Mouse (Mus musculus): Measurements from ENCODE around the gene Mrfap1. TPM values are rescaled to one million over a fixed set of nuclear protein-coding genes. Genes with fewer than 3 reads are reported as not detected.

The Mrfap1 gene
- total and polyA plus RNA-seq, 3 experiments: 211 to 317 (median 312) TPM

- TF ChIP-seq CTCF (conservative IDR thresholded peaks at IDR 0.05 in 1 of 2, IDR thresholded peaks at IDR 0.05 in 1 of 2; ENCODE audit: low read depth in 2 of 2, low read length in 2 of 2): peak; percentile 91 to 100
Measured at GRCm38 (mm10) chr5:36829913-36830879, 33.6 kb upstream of the Mrfap1 start, which contains the start of gene Man2b2 (continued).

- TF ChIP-seq E2F4 (IDR thresholded peaks at IDR 0.05; ENCODE audit: insufficient replicate concordance, low read depth, low read length) (no peak), USF1 (IDR thresholded peaks at IDR 0.05; ENCODE audit: low read depth, low read length) (no peak), SMC3 (IDR thresholded peaks at IDR 0.05; ENCODE audit: low read depth, low read length) (no peak), UBTF (IDR thresholded peaks at IDR 0.05; ENCODE audit: low read depth, low read length) (no peak), CHD1 (IDR thresholded peaks at IDR 0.05; ENCODE audit: low read depth, low read length) (no peak), ZC3H11A (IDR thresholded peaks at IDR 0.05; ENCODE audit: low read depth, low read length) (no peak), ZMIZ1 (IDR thresholded peaks at IDR 0.05; ENCODE audit: low read depth, low read length) (no peak), NRF1 (IDR thresholded peaks at IDR 0.05; ENCODE audit: low read depth, low read length) (no peak), MYC (IDR thresholded peaks at IDR 0.05; ENCODE audit: low read depth, low read length) (no peak)
Measured at GRCm38 (mm10) chr5:36829098-36829497, 32.5 kb upstream of the Mrfap1 start.

GRCm38 (mm10) chr5:36822907-36823306 is 26.3 kb upstream of the Mrfap1 start:
- Histone ChIP-seq H3K9me3 (replicated peaks; ENCODE audit: low read length) (no peaks in the 10 kb centered on the region), H3K4me3 (replicated peaks in 1 of 3; ENCODE audit: low read depth in 2 of 3, low read length in 2 of 3, poor library complexity in 1 of 3) (no peak overlapping the region), H3K9ac (ENCODE audit: insufficient read depth, low read depth) (no peak overlapping the region), H3K27me3 (replicated peaks) (no peaks in the 10 kb centered on the region), H3K79me2 (replicated peaks; ENCODE audit: control insufficient read depth, extremely low read depth, insufficient read depth, poor library complexity, severe bottlenecking) (no peaks in the 10 kb centered on the region), H3K36me3 (replicated peaks in 1 of 2; ENCODE audit: control insufficient read depth in 1 of 2, insufficient read depth in 1 of 2, low read length in 1 of 2) (peaks cover 91 to 99% of the 10 kb centered on the region in 2 experiments), H3K27ac (ENCODE audit: insufficient read depth, low read depth) (no peak overlapping the region), H3K4me1 (ENCODE audit: control insufficient read depth in 1 of 2, insufficient read depth in 2 of 2) (no peaks in the 10 kb centered on the region), H3K4me2 (ENCODE audit: insufficient read depth, low read depth, poor library complexity, severe bottlenecking) (no peak overlapping the region)
- in situ Hi-C loops (cut with MboI; ENCODE audit: low pct_ligation_motif_present, low pct_unique_long_range_greater_than_20kb, low sequenced_read_pairs) (no loop called here), dilution Hi-C loops (cut with MboI; ENCODE audit: extremely low pct_ligation_motif_present, extremely low pct_unique_long_range_greater_than_20kb, low sequenced_read_pairs) (no loop called here)
- TF ChIP-seq CHD1 (IDR thresholded peaks at IDR 0.05; ENCODE audit: low read depth, low read length) (no peak), UBTF (IDR thresholded peaks at IDR 0.05; ENCODE audit: low read depth, low read length) (no peak), NRF1 (IDR thresholded peaks at IDR 0.05; ENCODE audit: low read depth, low read length) (no peak), CHD2 (IDR thresholded peaks at IDR 0.05; ENCODE audit: low read length) (no peak), HCFC1 (IDR thresholded peaks at IDR 0.05; ENCODE audit: low read depth, low read length) (no peak), TBP (conservative IDR thresholded peaks at IDR 0.05; ENCODE audit: low read depth, low read length) (no peak), SIN3A (IDR thresholded peaks at IDR 0.05; ENCODE audit: low read length) (no peak), BHLHE40 (IDR thresholded peaks at IDR 0.05; ENCODE audit: low read depth, low read length) (no peak), MYC (IDR thresholded peaks at IDR 0.05; ENCODE audit: low read depth, low read length) (no peak), RAD21 (IDR thresholded peaks at IDR 0.05; ENCODE audit: low read depth, low read length) (no peak), MAZ (IDR thresholded peaks at IDR 0.05; ENCODE audit: low read depth, low read length) (no peak), RCOR1 (conservative IDR thresholded peaks at IDR 0.05; ENCODE audit: low read depth, low read length) (no peak), E2F4 (IDR thresholded peaks at IDR 0.05; ENCODE audit: insufficient replicate concordance, low read depth, low read length) (no peak), CTCF (conservative IDR thresholded peaks at IDR 0.05 in 1 of 2, IDR thresholded peaks at IDR 0.05 in 1 of 2; ENCODE audit: low read depth in 2 of 2, low read length in 2 of 2) (no peak), TCF12 (IDR thresholded peaks at IDR 0.05; ENCODE audit: low read depth, low read length) (no peak), USF2 (conservative IDR thresholded peaks at IDR 0.05; ENCODE audit: low read depth, low read length) (no peak), NELFE (IDR thresholded peaks at IDR 0.05; ENCODE audit: low read depth, low read length) (no peak), MAX (IDR thresholded peaks at IDR 0.05; ENCODE audit: low read length) (no peak), ETS1 (conservative IDR thresholded peaks at IDR 0.05; ENCODE audit: low read depth, low read length) (no peak)
- DNase-seq (ENCODE audit: extremely low read depth): no peak

More at GRCm38 (mm10) chr5:36829098-36829497, 32.5 kb upstream of the Mrfap1 start:
- H3K9me3 ChIP-seq (replicated peaks; ENCODE audit: low read length): no peaks in the 10 kb centered on the region
- no peak overlapping the region for H3K4me2 ChIP-seq (ENCODE audit: insufficient read depth, low read depth, poor library complexity, severe bottlenecking)
- in situ Hi-C loops (cut with MboI; ENCODE audit: low pct_ligation_motif_present, low pct_unique_long_range_greater_than_20kb, low sequenced_read_pairs) (no loop called here), dilution Hi-C loops (cut with MboI; ENCODE audit: extremely low pct_ligation_motif_present, extremely low pct_unique_long_range_greater_than_20kb, low sequenced_read_pairs) (no loop called here)
- DNase-seq (ENCODE audit: extremely low read depth): no peak
- peaks cover 28% of the 10 kb centered on the region for H3K27me3 ChIP-seq (replicated peaks)
- H3K4me1 ChIP-seq (ENCODE audit: control insufficient read depth in 1 of 2, insufficient read depth in 2 of 2): peaks cover 6 to 20% of the 10 kb centered on the region in 2 experiments
- H3K9ac ChIP-seq (ENCODE audit: insufficient read depth, low read depth): no peak overlapping the region
- no peaks in the 10 kb centered on the region for H3K79me2 ChIP-seq (replicated peaks; ENCODE audit: control insufficient read depth, extremely low read depth, insufficient read depth, poor library complexity, severe bottlenecking)
- peaks cover 44 to 52% of the 10 kb centered on the region in 2 experiments for H3K36me3 ChIP-seq (replicated peaks in 1 of 2; ENCODE audit: control insufficient read depth in 1 of 2, insufficient read depth in 1 of 2, low read length in 1 of 2)
- H3K27ac ChIP-seq (ENCODE audit: insufficient read depth, low read depth): no peak overlapping the region
- H3K4me3 ChIP-seq (replicated peaks in 1 of 3; ENCODE audit: low read depth in 2 of 3, low read length in 2 of 3, poor library complexity in 1 of 3): peak overlapping the region in 1 of 3 experiments; percentile 80

Data from CH12.LX (cell line).